Mouse (Mus musculus) cerebellum, adult 2 months (tissue): ENCODE results near the gene Depp1. TPM values are rescaled to one million over a fixed set of nuclear protein-coding genes. Genes with fewer than 3 reads are reported as not detected.
A peak's percentile ranks its signal among the peaks of the same experiment; 100 is the strongest.

Source experiments
- DNase-seq, 2 experiments: peaks; one replicate each; pipeline ENCODE4 v3.0.0; 2021
- H3K27ac ChIP-seq: fragments of 200-500 bp; 2 replicates; pipeline ENCODE4 v1.5.1; 2012; ENCODE audit warnings: low read length, control low read depth, inconsistent platforms; ENCODE audit not compliant: insufficient read depth
- H3K27me3 ChIP-seq: fragments of 200-500 bp; 2 replicates; pipeline ENCODE4 v1.6.1; 2012; ENCODE audit warnings: inconsistent platforms, mild to moderate bottlenecking, low read length, moderate library complexity; ENCODE audit not compliant: control insufficient read depth, insufficient read depth
- H3K4me1 ChIP-seq: fragments of 200-500 bp; 2 replicates; pipeline ENCODE4 v1.6.1; 2011; ENCODE audit warnings: low read length; ENCODE audit not compliant: control insufficient read depth, insufficient read depth
- H3K4me3 ChIP-seq: fragments of 200-500 bp; replicated peaks from 2 replicates; pipeline ENCODE3; 2011; ENCODE audit warnings: mild to moderate bottlenecking, low read depth, low read length, control low read depth; ENCODE audit not compliant: insufficient read depth
- CTCF ChIP-seq: fragments of 200-500 bp; IDR thresholded peaks from 2 replicates; pipeline ENCODE4 v1.5.1; 2011; ENCODE audit warnings: low read depth, mild to moderate bottlenecking, control low read depth, low read length, moderate library complexity, borderline replicate concordance; ENCODE audit not compliant: insufficient read depth
- POLR2A ChIP-seq: fragments of 200-500 bp; IDR thresholded peaks from 2 replicates; pipeline ENCODE4 v1.6.1; 2011; ENCODE audit warnings: low read length, control low read depth, borderline replicate concordance; ENCODE audit not compliant: insufficient read depth
- WGBS: fragments of 180-500 bp; shearing (Covaris S2); methylation state at CpG from one replicate; pipeline ENCODE4 v1.1.7; 2018; 5-methylcytosine and 5-hydroxymethylcytosine counted together
- polyA plus RNA-seq: library from polyadenylated mRNA; depleted of rRNA; stranded (reverse); fragments of >200 nt; gene quantifications from 2 replicates; pipeline ENCODE4 v1.2.3, GENCODE M21; 2012

The Depp1 gene
- polyA plus RNA-seq, 1 experiment, result 1.00 TPM

- H3K27me3 ChIP-seq, result no peaks in the 10 kb centered on the region
- no peak overlapping the region for H3K4me3 ChIP-seq
- DNase-seq, result no peak
- no peak overlapping the region for H3K27ac ChIP-seq
- H3K4me1 ChIP-seq, result no peaks in the 10 kb centered on the region
- 90% methylated on average over 2 of the region's 2 CpGs for WGBS
- TF ChIP-seq CTCF, result no peak
Observed at GRCm38 (mm10) chr6:116663364-116663763, 13.0 kb downstream of the Depp1 start.

GRCm38 (mm10) chr6:116664031-116664430, 13.6 kb downstream of the Depp1 start:
- 78% methylated on average over 6 of the region's 6 CpGs for WGBS
- no peak for DNase-seq
- Histone ChIP-seq H3K27me3 (no peaks in the 10 kb centered on the region), H3K4me1 (no peaks in the 10 kb centered on the region), H3K27ac (no peak overlapping the region), H3K4me3 (no peak overlapping the region)
- TF ChIP-seq CTCF (no peak), POLR2A (no peak)

- TF ChIP-seq POLR2A (no peak), CTCF (no peak)
- Histone ChIP-seq H3K27me3 (no peaks in the 10 kb centered on the region), H3K4me3 (no peak overlapping the region), H3K4me1 (no peaks in the 10 kb centered on the region), H3K27ac (no peak overlapping the region)
- no peak for DNase-seq
- 82% methylated on average over 3 of the region's 3 CpGs for WGBS
Observed at GRCm38 (mm10) chr6:116664830-116665229, 14.4 kb downstream of the Depp1 start.

- WGBS, result 55% methylated on average over 12 of the region's 12 CpGs
- TF ChIP-seq CTCF (no peak), POLR2A (no peak)
- DNase-seq, result no peak
- H3K27ac ChIP-seq, result no peak overlapping the region
- H3K4me3 ChIP-seq, result no peak overlapping the region
- no peaks in the 10 kb centered on the region for H3K27me3 ChIP-seq
- 0 out of 2 replicates have a peak, but pooled peaks cover 6% of the 10 kb centered on the region for H3K4me1 ChIP-seq
Observed at GRCm38 (mm10) chr6:116666085-116666750, 15.8 kb downstream of the Depp1 start.

- 0 out of 2 replicates have a peak, but pooled peaks cover 6% of the 10 kb centered on the region for H3K4me1 ChIP-seq
- no peak for DNase-seq
- WGBS, result 63% methylated on average over 3 of the region's 3 CpGs
- H3K27me3 ChIP-seq, result no peaks in the 10 kb centered on the region
- TF ChIP-seq POLR2A (no peak), CTCF (no peak)
- no peak overlapping the region for H3K4me3 ChIP-seq
- H3K27ac ChIP-seq, result no peak overlapping the region
Observed at GRCm38 (mm10) chr6:116666892-116667291, 16.5 kb downstream of the Depp1 start.

GRCm38 (mm10) chr6:116667382-116667781, 17.0 kb downstream of the Depp1 start:
- Histone ChIP-seq H3K4me1 (0 out of 2 replicates have a peak, but pooled peaks cover 6% of the 10 kb centered on the region), H3K4me3 (no peak overlapping the region), H3K27ac (no peak overlapping the region), H3K27me3 (no peaks in the 10 kb centered on the region)
- DNase-seq, result no peak
- TF ChIP-seq POLR2A, result no peak
- no peak for TF ChIP-seq CTCF
- WGBS, result 62% methylated on average over 3 of the region's 3 CpGs

GRCm38 (mm10) chr6:116668682-116669470, 18.5 kb downstream of the Depp1 start:
- WGBS, result 62% methylated on average over 11 of the region's 11 CpGs

GRCm38 (mm10) chr6:116670144-116670543, 19.7 kb downstream of the Depp1 start:
- no peak overlapping the region for H3K27ac ChIP-seq
- H3K27me3 ChIP-seq, result no peaks in the 10 kb centered on the region; the same call in 1 of the 2 replicates
- no peak overlapping the region for H3K4me3 ChIP-seq
- DNase-seq, result peak; percentile 27 to 50
- H3K4me1 ChIP-seq, result 0 out of 2 replicates have a peak, but pooled peaks cover 6% of the 10 kb centered on the region
- TF ChIP-seq CTCF, result no peak
- no peak for TF ChIP-seq POLR2A
- WGBS, result 23% methylated on average over 6 of the region's 6 CpGs

More at GRCm38 (mm10) chr6:116668682-116669470, 18.5 kb downstream of the Depp1 start:
- TF ChIP-seq CTCF (no peak), POLR2A (no peak)
- Histone ChIP-seq H3K27me3 (no peaks in the 10 kb centered on the region; the same call in 1 of the 2 replicates), H3K4me3 (no peak overlapping the region), H3K27ac (no peak overlapping the region), H3K4me1 (0 out of 2 replicates have a peak, but pooled peaks cover 6% of the 10 kb centered on the region)
- no peak for DNase-seq
